Mouse (Mus musculus): ENCODE data around the gene Lif. TPM values are rescaled to one million over a fixed set of nuclear protein-coding genes. Genes with fewer than 3 reads are reported as not detected.
A peak's percentile ranks its signal among the peaks of the same experiment; 100 is the strongest.

Lif gene
- total RNA-seq, 2 experiments from 2014 or later, result 0.10 TPM

DNA sequence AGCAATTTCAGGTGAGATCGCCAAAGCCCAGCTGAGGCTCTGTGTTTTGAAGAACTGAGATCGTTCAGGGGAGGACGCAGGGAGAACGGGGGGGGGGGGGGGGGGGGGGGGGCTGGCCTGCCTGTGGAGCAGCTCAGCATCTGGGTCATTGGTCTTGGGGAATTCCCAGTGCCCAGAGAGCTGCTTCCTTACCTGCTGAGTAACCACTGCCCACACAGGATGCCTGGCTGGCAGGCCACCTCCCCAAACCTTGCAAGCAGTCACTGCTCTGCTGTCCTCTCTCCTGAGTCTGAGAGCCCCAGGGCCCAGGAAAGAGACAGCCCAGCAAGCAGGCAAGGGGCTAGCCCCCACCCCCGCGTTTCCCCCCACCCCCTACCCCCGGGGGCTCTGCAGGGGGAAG is 5.5 kb downstream of the Lif start:
- no peak for DNase-seq

DNA sequence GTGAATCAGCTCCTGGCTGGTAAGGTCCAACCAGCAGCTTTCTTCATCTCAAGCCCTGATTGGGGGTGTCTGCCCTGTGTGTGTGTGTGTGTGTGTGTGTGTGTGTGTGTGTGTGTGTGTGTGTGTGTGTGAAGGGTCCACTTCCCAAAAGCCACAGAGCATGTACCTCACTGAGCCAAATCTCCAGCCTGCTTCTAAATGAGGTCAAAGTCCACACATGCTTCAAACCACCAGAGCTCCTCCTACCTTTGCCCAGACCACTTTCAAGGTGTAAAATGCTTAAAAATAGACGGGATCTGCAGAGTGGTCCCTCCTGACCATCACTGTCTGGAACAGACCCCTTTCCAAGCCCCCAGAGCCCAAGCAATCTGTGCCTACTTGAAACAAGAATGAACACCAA is 5.9 kb downstream of the Lif start:
- DNase-seq, result no peak

DNA sequence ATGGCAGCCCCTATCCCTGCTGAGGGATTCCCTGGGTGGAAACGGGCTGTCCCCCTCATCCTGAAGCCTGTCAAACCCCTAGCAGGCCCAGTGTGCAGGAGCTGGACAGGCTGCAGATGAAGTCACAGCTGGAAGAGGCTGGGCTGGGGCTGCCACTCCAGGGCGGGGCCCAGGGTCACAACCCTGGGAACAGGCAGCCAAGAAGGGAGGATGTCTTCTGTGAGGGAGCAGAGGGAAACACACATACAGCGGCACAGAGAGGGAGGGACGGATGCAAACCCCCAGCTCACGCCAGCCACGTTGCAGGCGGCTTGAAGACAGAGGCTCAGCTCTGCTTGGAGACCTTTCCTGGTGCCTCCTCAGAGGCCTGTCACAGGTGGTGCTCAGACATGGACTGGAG is 6.7 kb downstream of the Lif start:
- peak; percentile 68 to 80 for DNase-seq

DNA sequence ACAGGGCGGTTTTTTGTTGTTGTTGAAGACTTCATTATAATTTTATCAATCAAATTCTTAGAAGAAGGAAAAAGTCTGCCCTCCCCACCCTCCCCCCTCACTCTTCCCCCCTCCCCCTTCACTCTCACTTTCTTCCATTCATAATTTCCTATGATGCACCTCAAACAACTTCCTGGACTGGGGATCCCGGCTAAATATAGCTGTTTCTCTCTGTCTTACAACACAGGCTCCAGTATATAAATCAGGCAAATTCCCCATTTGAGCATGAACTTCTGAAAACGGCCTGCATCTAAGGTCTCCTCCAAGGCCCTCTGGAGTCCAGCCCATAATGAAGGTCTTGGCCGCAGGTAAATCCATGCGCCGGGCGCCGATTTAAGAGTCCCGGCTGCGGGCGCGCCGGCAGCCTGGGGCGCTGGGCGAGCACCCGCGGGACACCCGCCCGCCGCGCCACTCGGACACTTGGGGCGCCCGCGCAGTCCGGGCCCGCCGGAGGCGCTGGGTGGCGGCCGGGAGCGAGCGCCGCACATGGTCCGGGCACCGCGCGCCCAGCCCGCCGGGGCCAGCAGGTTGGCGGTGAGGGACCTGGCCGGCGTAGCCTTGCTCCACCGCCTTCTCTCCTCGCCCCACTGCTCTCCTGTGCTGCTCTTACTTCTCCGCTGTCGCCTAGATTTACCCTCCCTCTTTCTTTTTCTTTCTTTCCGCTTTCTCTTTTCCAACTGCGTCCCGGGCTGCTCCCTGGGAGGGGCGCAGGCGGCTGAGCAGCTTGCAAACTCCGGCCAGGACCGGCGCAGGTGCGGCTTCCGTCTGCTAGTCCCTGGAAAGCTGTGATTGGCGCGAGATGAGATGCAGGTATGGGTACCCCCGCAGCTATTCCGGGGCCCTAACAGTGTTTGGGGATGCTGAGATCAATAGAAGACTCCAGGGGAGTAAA is 9.2 kb downstream of the Lif start:
- DNase-seq, result peak; percentile 63 to 65

DNA sequence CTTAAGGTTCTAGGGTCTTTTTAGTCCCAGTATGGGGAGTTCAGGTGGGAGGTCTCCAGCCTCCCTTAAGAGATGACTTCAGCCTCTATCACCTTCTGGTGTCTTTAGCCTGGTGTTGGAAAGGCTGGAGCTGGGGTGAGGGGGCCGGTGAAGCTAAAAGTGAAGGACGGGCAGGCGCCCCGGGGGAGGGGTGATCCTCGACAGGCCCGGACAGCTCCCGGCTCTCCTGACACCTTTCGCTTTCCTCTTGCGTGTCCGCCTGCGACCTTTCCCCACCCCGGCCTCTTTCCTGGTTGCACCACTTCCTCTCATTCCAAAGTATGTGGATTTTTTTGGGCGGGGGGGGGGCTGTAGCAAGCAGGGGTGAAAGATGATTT is 9.8 kb downstream of the Lif start:
- DNase-seq, result no peak

DNA sequence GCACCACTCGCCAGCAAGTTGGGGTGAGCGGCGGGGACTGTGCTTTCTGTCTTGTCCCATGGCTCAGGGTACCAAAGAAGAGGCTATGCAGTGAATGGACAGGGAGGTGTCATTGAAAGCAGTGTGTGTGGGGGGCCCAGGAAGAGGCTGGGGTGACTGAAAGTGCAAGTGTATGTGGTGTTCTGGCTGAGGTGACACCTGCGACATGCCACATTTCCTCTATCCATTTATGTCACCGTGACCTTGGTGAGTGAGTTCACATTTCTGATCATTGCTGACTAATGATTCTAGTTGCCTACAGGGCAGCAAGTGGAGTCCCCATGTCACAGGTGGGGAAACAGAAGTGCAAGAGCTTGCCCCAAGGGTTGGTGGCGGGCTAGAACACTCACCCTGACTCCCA is 11.1 kb downstream of the Lif start:
- DNase-seq, result no peak

DNA sequence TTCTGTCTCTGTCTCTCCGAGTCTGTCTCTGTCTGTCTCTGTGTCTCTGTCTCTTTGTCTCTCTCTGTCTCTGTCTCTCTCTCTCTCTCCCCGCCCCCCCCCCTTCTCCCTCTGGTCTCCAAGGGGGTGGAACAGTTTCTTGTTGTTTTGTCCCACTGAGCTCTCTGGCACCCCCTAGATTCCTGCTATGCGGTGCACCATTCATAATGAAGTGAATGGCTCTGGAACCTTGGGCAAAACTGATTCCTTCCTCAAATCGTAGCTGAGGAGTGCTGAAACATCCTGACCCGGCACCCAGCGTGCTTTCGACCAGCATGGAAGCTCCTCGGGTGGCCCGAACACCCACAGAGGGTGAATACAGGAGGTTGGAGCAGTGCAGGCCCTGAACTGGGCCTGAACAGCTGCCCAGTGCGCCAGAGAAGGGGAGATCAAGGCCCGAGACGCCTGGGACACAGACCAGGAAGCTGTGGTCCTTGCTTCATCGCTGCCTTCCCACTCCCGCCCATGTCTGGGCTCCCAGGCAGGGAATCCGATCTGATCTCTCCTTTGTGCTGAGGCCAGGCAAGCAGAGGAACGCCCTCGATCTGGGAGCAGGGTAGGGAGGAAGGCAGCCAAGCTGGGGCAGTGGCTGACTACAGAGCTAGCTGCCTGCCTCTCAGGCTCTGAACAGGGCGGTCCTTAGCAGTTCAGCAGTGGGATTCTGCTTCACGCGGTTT is 13.5 kb downstream of the Lif start:
- peak; percentile 62 to 79 for DNase-seq

DNA sequence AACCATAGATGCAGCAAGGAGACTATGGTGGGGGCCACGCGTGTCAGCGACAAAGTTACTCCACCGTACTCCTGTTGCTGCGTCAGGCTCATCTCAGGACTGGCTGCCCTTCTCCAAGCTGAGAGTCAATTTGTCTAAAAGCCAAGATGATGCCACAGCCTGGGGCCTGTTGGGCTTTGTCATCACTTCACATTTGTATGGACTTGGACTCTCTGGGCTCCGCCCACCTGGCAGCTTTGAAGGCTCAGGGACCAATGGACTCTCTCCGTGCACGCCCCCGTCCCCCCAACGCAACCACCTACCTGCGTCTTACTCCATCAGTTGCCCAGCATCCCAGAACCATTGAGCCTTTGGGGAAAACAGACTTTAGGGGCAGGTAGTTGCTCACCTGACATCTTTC is 14.2 kb downstream of the Lif start:
- DNase-seq, result no peak

DNA sequence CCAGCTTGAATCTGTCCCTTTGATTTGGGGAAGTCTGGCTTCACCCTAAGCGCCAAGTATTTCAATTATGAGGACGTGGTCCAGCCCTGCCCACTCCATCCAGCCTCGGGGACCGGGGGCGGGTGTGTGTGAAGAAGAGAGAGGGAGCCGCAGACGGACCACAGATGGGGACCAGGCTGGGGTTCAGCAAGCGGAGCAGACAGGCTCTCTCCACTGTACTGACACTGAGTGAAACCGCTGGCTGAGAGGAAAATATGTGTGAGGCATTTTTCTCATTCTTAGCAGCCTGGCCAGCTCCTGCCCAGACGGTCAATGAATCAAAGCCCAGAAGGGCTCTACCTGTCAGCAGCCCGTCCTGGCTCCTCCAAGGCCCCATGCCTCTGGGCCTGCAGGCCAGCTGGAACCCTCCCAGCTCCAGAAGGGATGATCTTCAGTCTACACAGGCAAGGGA is 19.1 kb downstream of the Lif start:
- peak; percentile 39 to 54 for DNase-seq

DNA sequence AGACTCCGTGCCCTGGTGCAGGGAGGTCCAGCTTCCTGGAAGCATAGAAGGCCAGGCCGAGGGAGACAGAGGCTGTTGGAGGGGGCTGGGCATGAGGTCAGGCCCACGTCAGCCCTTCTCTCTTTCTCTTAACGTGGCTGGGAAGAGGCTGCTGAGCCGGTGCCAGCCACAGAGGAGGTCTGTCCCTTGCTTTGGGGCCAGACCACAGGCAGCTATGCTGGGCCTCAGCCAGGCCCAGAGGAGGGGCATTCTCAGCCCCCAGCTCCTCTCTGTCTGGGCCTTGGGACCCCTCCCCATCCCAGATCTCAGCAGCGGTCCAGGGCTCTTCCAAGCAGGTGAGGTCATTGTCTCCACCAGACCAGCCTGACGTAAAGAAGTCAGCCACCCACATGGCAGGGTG is 22.6 kb downstream of the Lif start:
- DNase-seq, result no peak

DNA sequence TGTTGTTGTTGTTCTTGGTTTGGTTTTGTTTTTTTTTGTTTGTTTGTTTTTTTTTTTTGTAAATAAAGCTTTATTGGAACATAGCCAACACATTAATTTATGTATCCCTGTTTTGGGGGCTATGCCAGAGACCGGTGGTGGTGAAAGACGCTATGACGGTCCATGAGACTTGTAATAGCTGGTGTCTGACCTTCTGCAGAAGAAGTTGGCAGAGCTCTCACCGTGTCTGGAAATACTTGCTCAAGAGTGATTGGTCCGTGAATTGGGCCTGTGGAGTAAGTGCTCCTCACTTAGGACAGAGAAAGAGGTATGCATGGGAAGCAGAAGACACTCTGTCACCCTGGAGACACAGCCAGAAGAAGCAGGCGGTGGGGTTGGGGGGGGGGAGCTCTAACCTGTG is 24.5 kb downstream of the Lif start:
- DNase-seq, result no peak

DNA sequence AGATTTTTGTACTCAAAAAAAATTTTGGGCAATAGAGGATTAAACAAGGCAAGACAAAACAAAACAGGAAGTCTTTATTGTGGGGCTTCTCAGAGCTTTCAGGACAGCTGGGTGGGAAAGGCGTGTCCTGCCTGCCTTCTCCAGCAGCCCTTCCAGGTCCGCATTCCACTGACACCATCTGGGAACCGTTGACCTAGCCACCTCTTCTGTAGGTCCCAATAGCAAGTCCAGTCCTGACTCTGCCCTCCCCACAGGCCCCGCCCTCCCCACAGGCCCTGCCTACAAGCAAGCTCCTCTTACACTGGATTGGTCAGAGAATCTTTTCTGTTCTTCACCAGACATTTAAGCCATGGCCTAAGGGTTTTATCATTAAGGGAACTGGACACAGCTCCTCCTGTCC is 26.3 kb downstream of the Lif start:
- DNase-seq, result peak in 1 of 2 experiments; percentile 47

DNA sequence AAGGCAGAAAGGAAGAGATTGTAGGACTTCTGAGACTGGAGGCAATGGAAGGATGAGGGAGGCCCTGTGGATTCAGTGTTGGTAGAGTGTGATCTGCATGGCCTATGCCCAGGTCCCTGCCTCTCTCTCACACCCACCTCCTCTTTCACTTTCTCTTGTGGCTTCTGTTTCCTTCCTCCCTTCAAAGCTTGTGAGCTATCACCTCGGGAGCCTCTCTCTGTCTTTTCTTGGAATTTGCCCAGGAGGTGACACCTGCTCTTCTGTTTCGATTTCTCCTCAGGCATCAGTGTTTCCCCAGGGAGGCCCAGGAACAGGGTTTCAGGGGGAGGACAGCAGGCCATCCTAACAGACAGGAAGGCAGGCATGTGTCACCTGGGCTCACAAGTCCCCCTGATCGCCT is 31.9 kb downstream of the Lif start:
- DNase-seq, result no peak

DNA sequence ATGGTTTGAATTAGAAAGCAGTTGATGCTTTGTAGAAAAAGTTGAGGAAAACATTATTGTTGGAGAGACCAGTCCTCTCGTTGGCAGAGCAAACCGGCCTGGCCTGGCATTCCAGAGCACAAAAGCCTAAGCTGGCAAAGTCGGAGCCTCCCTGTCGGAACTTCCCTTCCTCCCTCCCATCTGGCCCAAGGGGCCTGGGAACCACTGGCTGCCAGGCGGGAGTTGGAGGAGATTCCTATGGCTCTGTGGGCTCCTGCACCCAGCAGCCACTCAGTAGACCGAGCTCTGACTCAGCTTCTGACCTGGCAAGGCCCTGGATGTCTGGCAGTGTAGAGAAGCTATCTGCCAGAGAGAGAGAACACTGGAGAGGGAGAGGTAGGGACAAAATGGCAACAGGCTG is 34.3 kb downstream of the Lif start:
- DNase-seq, result peak; percentile 62 to 83

DNA sequence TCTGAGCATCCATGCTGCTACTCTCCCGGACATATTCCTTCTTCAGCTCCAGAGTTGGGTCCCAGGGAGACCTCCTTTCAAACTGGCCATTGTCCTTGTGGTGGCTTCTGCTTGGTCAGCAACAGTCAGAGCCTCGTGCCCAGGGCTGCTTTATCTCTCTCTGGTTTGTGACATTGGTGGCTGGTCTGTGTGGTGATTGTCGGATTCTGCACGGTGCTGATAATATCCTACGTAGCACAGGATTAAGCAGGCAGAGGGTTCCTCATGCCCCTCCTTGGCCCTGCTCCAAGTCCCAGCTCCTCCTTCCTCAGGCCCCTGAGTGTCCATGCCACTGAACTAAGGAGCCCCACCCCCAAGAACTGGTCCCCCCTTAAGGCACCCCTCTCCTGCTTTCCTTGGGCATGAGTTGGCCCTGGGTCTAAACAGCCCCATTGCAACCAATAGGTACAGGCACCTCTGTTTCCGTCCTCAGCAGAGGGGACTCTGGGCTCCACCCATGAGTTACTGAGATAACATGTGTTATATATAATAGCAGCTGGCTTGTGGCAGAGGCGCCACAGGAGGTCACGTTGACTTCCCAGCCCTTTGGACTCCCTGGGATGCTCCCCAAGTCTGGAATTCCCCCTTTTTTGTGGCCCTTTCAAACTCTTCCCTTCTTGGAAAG is 35.0 kb downstream of the Lif start:
- peak in 1 of 2 experiments; percentile 35 for DNase-seq

DNA sequence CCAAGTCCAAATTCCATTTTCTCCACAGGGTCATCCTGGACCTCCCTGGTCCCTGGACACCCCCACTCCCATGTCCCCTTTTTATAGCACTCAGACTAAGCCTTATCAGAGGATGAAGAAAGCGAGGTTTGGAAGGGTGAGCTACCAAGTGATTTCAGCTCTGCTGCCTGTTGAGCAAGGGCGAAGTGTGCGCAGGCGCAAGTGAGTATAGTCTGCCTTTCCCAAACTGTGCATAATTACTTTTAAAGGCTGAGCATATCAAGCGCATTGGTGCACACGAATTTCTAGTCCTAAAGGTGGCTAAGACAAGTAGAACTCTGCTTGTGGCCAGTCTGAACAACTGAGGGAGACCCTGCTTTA is 35.5 kb downstream of the Lif start:
- DNase-seq, result no peak

DNA sequence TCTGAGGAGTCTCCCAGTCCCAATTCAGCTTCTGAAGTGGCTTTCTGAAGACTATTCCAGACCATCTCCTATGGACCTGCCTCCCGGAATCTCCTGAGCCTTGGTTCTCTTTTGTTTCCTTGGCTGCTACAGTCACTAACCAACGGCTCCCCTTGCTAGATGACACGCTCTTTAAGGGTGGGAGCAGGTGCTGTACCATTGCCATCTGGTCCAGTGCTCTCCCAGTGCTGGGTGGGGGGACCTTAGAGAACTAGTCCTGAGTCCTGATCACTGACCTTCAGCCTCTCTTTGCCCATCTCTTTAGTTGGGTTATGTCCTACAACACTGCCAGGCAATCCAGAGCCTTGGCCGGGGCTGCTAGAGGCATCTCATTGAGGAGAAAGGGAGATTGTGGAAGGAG is 36.1 kb downstream of the Lif start:
- DNase-seq, result no peak

DNA sequence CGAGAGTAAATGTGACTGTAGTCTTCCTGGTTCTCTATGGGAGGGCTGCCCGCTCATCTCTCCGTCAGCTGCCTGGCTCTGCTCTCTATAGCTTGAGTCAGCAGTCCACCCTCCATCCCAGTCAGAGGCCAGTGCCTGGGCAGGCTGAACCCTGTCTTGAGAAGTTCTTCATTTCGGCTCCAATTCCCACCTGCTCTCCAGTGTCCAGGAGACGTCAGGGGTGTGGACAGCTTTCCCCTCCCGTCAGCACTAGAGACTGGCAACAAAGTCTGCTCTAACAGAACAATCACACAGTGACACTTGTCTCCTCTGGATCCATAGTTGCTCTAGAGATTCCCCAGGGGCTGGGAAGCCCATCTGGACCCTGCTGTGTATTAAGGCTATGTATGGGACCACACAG is 36.7 kb downstream of the Lif start:
- no peak for DNase-seq

DNA sequence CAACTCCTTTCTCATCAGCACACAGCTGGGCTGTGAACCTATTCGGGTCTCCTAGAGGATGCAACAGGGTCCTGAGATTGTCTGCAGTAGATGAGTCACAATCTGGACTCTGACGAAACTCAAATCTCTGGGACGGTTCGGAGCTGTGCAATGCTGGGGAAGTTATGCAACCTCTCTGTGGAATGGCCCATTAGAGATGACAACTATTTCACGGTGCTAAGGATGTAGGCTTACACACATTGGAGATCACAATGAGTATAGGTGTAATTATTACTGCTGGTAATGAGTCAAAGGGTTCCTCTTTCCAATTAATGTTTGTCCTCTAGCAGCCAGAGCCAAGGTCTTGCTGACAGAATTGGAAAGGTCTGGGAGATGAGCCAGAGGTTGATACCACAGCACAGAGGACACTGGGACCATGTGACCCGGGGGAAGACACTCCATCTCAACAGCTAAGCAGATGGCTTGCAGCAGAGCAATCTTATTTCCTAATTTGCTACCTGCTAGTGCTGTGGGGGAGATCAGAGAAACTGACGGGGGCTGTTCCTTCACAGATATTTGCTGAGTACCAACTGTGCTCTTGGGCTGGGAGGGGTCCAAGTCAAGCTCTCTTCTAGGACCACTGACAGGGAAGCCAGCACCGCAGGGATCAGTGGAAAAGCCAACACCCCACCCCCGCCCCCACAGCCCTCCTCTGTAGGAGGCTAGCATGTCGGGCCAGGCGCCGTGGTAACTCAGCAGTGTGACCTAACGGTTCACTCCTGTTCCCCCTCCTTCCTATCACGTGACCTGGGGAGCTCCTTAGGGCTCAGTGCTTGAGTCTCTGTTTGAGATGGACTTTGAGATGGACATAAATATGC is 37.4 kb downstream of the Lif start:
- peak; percentile 77 to 86 for DNase-seq

DNA sequence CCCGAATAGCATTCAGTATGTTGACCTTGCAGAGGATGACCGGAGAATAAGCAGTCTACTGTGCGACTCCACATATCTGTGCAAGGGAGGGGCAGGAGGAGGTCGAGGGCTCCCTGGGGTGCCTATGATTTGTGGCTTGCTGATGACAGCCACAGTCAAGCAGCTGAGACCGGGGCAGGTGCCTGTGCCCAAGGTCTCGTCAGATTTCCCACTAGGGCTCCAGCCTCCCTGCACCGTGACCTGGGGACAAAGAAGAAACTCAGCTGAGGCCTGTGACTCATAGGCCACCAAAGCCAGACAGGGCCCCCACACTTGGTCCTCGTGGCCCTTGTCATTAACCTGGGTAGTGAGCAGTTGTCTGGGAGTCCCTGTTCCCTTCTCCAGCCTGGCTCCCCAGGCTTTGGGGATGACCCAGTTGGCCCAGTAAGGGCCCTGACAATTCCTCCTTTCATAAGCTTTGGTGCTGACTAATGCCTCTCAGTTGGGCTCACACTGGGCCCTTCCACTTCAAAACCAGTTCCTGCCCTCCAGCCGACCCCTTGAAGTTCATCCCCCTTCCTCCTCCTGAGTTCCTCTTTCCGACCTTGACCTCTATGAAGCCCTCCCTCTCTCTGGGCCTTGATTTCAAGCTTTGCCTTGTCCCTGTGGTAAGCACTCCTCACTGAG is 39.4 kb downstream of the Lif start:
- DNase-seq, result peak; percentile 40 to 51

DNA sequence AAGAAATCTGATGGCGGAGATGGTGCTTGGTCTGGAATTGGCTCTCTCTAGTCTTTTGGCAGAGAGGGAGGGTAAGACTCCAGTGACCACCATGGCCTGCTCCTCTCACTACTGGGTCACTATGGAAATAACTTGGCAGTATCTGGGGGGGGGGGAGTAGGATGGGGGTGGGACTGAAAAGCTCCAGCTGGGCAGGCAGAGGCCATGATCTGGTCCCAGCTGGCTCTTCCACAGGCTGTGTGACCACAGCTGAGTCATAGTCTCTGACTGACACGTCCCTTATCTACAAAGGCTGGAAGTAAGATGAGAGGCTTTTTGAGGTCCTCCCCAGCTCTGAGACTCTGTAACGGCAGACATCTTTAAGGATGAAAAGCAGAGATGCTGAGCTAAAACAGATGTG is 40.4 kb downstream of the Lif start:
- peak in 1 of 2 experiments; percentile 65 for DNase-seq

DNA sequence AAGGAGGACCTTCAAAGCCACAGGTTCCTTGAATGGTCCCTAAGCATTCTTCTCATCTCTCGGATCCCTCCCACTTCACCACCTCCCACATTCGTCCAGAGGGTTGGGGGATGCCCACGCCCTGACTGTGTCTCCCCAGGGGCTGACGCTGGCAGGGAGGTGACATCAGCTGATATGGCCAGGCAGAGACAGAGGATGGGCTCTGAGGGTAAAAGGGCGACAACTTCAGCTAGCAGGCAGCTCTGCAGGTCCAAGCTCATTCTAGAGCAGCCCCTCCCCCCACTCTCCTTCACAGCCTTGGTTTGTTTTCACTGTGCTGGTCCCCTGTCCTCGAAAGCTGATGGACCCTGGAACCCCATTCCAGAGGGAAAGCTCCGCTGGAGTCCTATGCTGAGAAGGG is 41.3 kb downstream of the Lif start:
- DNase-seq, result peak in 1 of 2 experiments; percentile 29
